Mouse (Mus musculus): ENCODE results near the gene Atg9a. TPM values are rescaled to one million over a fixed set of nuclear protein-coding genes. Genes with fewer than 3 reads are reported as not detected.

The Atg9a gene
- polyA plus RNA-seq (2012; ENCODE audit: low replicate concordance): 80.9 and 89.6 TPM in 2 replicates

GRCm38 (mm10) chr1:75191622-75192402 is at the start of gene Atg9a, which contains the start of gene Ankzf1:
Gene Atg9a (minus strand): TSS chr1:75192196.
Gene Ankzf1 (plus strand): TSS chr1:75192151.

GRCm38 (mm10) chr1:75236117-75237050 is 44.4 kb upstream of the Atg9a start, which contains the start of gene Dnajb2:
Gene Dnajb2 (plus strand): TSS chr1:75236406.

GRCm38 (mm10) chr1:75231664-75232152 is 39.7 kb upstream of the Atg9a start, which contains the start of gene A630095N17Rik:
Gene A630095N17Rik (minus strand): TSS chr1:75232102.

GRCm38 (mm10) chr1:75219531-75219930 is 27.5 kb upstream of the Atg9a start, which contains the start of gene Tuba4a:
Gene Tuba4a (minus strand): TSS chr1:75219865.

GRCm38 (mm10) chr1:75210136-75211087 is 18.4 kb upstream of the Atg9a start, which contains the start of the genes Glb1l and Stk16:
Gene Glb1l (minus strand): TSS chr1:75210813.
Gene Stk16 (plus strand): TSS chr1:75210838.

GRCm38 (mm10) chr1:75180105-75180590 is 11.8 kb downstream of the Atg9a start, which contains the start of gene Abcb6:
Gene Abcb6 (minus strand): TSS chr1:75180392.

GRCm38 (mm10) chr1:75168472-75169464 is 23.2 kb downstream of the Atg9a start, which contains the start of gene Zfand2b:
Gene Zfand2b (plus strand): TSS chr1:75168646.

GRCm38 (mm10) chr1:75142301-75143261 is 49.4 kb downstream of the Atg9a start, which contains the start of the genes Cnppd1 and Retreg2:
Gene Cnppd1 (minus strand): TSS chr1:75142711.
Gene Retreg2 (plus strand): TSS chr1:75142778.

GRCm38 (mm10) chr1:75133421-75134207 is 58.4 kb downstream of the Atg9a start, which contains the start of gene Slc23a3:
Gene Slc23a3 (minus strand): TSS chr1:75133890.

Other genes starting within 250 kb of the Atg9a start
- gene Ihh, start 240.5 kb downstream of the Atg9a start, polyA plus RNA-seq (2012; ENCODE audit: low replicate concordance): 0.32 and 0.66 TPM in 2 replicates
- 0.34 and 0.91 TPM in 2 replicates for gene Nhej1, start 67.0 kb downstream of the Atg9a start, polyA plus RNA-seq (2012; ENCODE audit: low replicate concordance)
- gene Slc23a3, start 58.3 kb downstream of the Atg9a start, polyA plus RNA-seq (2012; ENCODE audit: low replicate concordance): 0.35 and 0.43 TPM in 2 replicates
- gene Cnppd1, start 49.5 kb downstream of the Atg9a start, polyA plus RNA-seq (2012; ENCODE audit: low replicate concordance): 55.2 and 79.2 TPM in 2 replicates
- 148 and 169 TPM in 2 replicates for gene Retreg2, start 49.4 kb downstream of the Atg9a start, polyA plus RNA-seq (2012; ENCODE audit: low replicate concordance)
- 20.5 and 24.1 TPM in 2 replicates for gene Zfand2b, start 23.6 kb downstream of the Atg9a start, polyA plus RNA-seq (2012; ENCODE audit: low replicate concordance)
- gene Abcb6, start 11.8 kb downstream of the Atg9a start, polyA plus RNA-seq (2012; ENCODE audit: low replicate concordance): 29.7 and 58.5 TPM in 2 replicates
- 3.7 and 10.1 TPM in 2 replicates for gene Ankzf1, start within 50 bp of the Atg9a start, polyA plus RNA-seq (2012; ENCODE audit: low replicate concordance)
- gene Glb1l, start 18.6 kb upstream of the Atg9a start, polyA plus RNA-seq (2012; ENCODE audit: low replicate concordance): 0.52 and 0.63 TPM in 2 replicates
- 138 and 154 TPM in 2 replicates for gene Stk16, start 18.6 kb upstream of the Atg9a start, polyA plus RNA-seq (2012; ENCODE audit: low replicate concordance)
- 25.8 and 166 TPM in 2 replicates for gene Tuba4a, start 27.7 kb upstream of the Atg9a start, polyA plus RNA-seq (2012; ENCODE audit: low replicate concordance)
- gene A630095N17Rik, start 39.9 kb upstream of the Atg9a start, polyA plus RNA-seq (2012; ENCODE audit: low replicate concordance): not detected in 2 replicates
- 27.3 and 57.8 TPM in 2 replicates for gene Dnajb2, start 44.2 kb upstream of the Atg9a start, polyA plus RNA-seq (2012; ENCODE audit: low replicate concordance)
- gene Ptprn, start 72.3 kb upstream of the Atg9a start, polyA plus RNA-seq (2012; ENCODE audit: low replicate concordance): 0.21 and 0.60 TPM in 2 replicates
- not detected in 2 replicates for gene Resp18, start 86.2 kb upstream of the Atg9a start, polyA plus RNA-seq (2012; ENCODE audit: low replicate concordance)
- gene Dnpep, start 125.8 kb upstream of the Atg9a start, polyA plus RNA-seq (2012; ENCODE audit: low replicate concordance): 26.7 and 71.9 TPM in 2 replicates
- 3.6 and 7.7 TPM in 2 replicates for gene Des, start 168.1 kb upstream of the Atg9a start, polyA plus RNA-seq (2012; ENCODE audit: low replicate concordance)
- gene Speg, start 183.1 kb upstream of the Atg9a start, polyA plus RNA-seq (2012; ENCODE audit: low replicate concordance): 3.2 and 3.5 TPM in 2 replicates
- gene Gmppa, start 243.7 kb upstream of the Atg9a start, polyA plus RNA-seq (2012; ENCODE audit: low replicate concordance): 103 and 189 TPM in 2 replicates